Comparison of ENCODE assay signal across 8 mouse cellular contexts in genomic region chr14:61309593-61309992, GRCm38 (mm10). TPM values are rescaled to one million over a fixed set of nuclear protein-coding genes. Genes with fewer than 3 reads are reported as not detected.
DNase-seq lines count a peak whose midpoint lies in the region; ATAC-seq and TF ChIP-seq lines count a peak whose summit lies in the region.

Arl11 (plus strand) TSS chr14:61309753.

- H3K4me1 ChIP-seq in CH12.LX (ENCODE audit: control insufficient read depth in 1 of 2, insufficient read depth in 2 of 2) = peaks cover 0 to 27% of the 10 kb centered on the region in 2 experiments; a peak in 2 of 4 replicates
- no peaks in the 10 kb centered on the region for H3K4me1 ChIP-seq in forebrain, embryonic 11.5 days (replicated peaks; ENCODE audit: control insufficient read depth, insufficient read depth, low read length)
- peaks cover 10% of the 10 kb centered on the region; the same call in 1 of the 2 replicates for H3K4me1 ChIP-seq in kidney, embryonic 16.5 days (ENCODE audit: insufficient read depth, low read length)

- H3K9ac ChIP-seq in CH12.LX (ENCODE audit: insufficient read depth, low read depth) = no peak within 1 kb of the TSS
- H3K9ac ChIP-seq in forebrain, embryonic 11.5 days (ENCODE audit: low read length) = no peak within 1 kb of the TSS
- H3K9ac ChIP-seq in kidney, embryonic 16.5 days (replicated peaks; ENCODE audit: low read length) = no peak within 1 kb of the TSS

- ATAC-seq in megakaryocyte, adult 5-6 weeks (ENCODE audit: poor library complexity, severe bottlenecking) = peak; percentile 95
- ATAC-seq in forebrain, embryonic 11.5 days (replicated peaks; ENCODE audit: low FRiP score) = no peak
- ATAC-seq in kidney, embryonic 16.5 days (ENCODE audit: low FRiP score, low TSS enrichment) = no peak

- no peak within 1 kb of the TSS for H3K27ac ChIP-seq in CH12.LX (ENCODE audit: insufficient read depth, low read depth)
- H3K27ac ChIP-seq in forebrain, embryonic 11.5 days (ENCODE audit: low read depth, low read length) = no peak within 1 kb of the TSS
- H3K27ac ChIP-seq in kidney, embryonic 16.5 days (ENCODE audit: low read length) = no peak within 1 kb of the TSS

- no peaks in the 10 kb centered on the region for H3K27me3 ChIP-seq in CH12.LX (replicated peaks)
- H3K27me3 ChIP-seq in forebrain, embryonic 11.5 days (ENCODE audit: control insufficient read depth, insufficient read depth, low read length) = no peaks in the 10 kb centered on the region
- H3K27me3 ChIP-seq in kidney, embryonic 16.5 days (ENCODE audit: insufficient read depth, low read length) = no peaks in the 10 kb centered on the region

- no peak for TF ChIP-seq EP300 in CH12.LX (IDR thresholded peaks at IDR 0.05; ENCODE audit: low read length)

- TF ChIP-seq POLR2A in CH12.LX (IDR thresholded peaks at IDR 0.05; ENCODE audit: low read depth, low read length) = no peak

- dilution Hi-C loops in CH12.LX (cut with MboI; ENCODE audit: extremely low pct_ligation_motif_present, extremely low pct_unique_long_range_greater_than_20kb, low sequenced_read_pairs) = no loop called here

- peaks cover 0 to 9% of the 10 kb centered on the region in 2 experiments for H3K36me3 ChIP-seq in CH12.LX (replicated peaks in 1 of 2; ENCODE audit: control insufficient read depth in 1 of 2, insufficient read depth in 1 of 2, low read length in 1 of 2)
- no peaks in the 10 kb centered on the region for H3K36me3 ChIP-seq in forebrain, embryonic 11.5 days (ENCODE audit: control insufficient read depth, insufficient read depth, low read length)
- no peaks in the 10 kb centered on the region for H3K36me3 ChIP-seq in kidney, embryonic 16.5 days (ENCODE audit: insufficient read depth, low read length)

- TF ChIP-seq RAD21 in CH12.LX (IDR thresholded peaks at IDR 0.05; ENCODE audit: low read depth, low read length) = no peak

- H3K79me2 ChIP-seq in CH12.LX (replicated peaks; ENCODE audit: control insufficient read depth, extremely low read depth, insufficient read depth, poor library complexity, severe bottlenecking) = no peaks in the 10 kb centered on the region

- peak within 1 kb of the TSS; percentile 41; the same call in 1 of the 2 replicates for H3K4me2 ChIP-seq in CH12.LX (ENCODE audit: insufficient read depth, low read depth, poor library complexity, severe bottlenecking)
- no peak within 1 kb of the TSS for H3K4me2 ChIP-seq in forebrain, embryonic 11.5 days (ENCODE audit: low read depth, low read length, severe bottlenecking)
- no peak within 1 kb of the TSS for H3K4me2 ChIP-seq in kidney, embryonic 16.5 days (replicated peaks; ENCODE audit: low read depth, low read length)

- no peaks in the 10 kb centered on the region for H3K9me3 ChIP-seq in CH12.LX (replicated peaks; ENCODE audit: low read length)
- H3K9me3 ChIP-seq in forebrain, embryonic 11.5 days (ENCODE audit: control insufficient read depth, low read length) = no peaks in the 10 kb centered on the region
- H3K9me3 ChIP-seq in kidney, embryonic 16.5 days (ENCODE audit: low read length) = no peaks in the 10 kb centered on the region

- no peak for TF ChIP-seq CTCF in CH12.LX (conservative IDR thresholded peaks at IDR 0.05 in 1 of 2, IDR thresholded peaks at IDR 0.05 in 1 of 2; ENCODE audit: low read depth in 2 of 2, low read length in 2 of 2)

- peak within 1 kb of the TSS in 2 of 3 experiments; percentile 37 to 57 for H3K4me3 ChIP-seq in CH12.LX (replicated peaks in 1 of 3; ENCODE audit: low read depth in 2 of 3, low read length in 2 of 3, poor library complexity in 1 of 3)
- H3K4me3 ChIP-seq in forebrain, embryonic 11.5 days (ENCODE audit: low read depth, low read length) = no peak within 1 kb of the TSS
- no peak within 1 kb of the TSS for H3K4me3 ChIP-seq in kidney, embryonic 16.5 days (ENCODE audit: low read length)

- DNase-seq in 416B (ENCODE audit: low read depth) (peak; percentile 92), CH12.LX (ENCODE audit: extremely low read depth) (peak; percentile 58)
- DNase-seq in induced T-regulatory cell, adult 2 months (ENCODE audit: low read depth) = peak; percentile 38
- DNase-seq in forebrain, embryonic 11.5 days (ENCODE audit: low spot score) = no peak
- no peak for DNase-seq in retina, embryonic 14.5 days (ENCODE audit: low spot score)
- DNase-seq in Muller cell, postnatal 12 days (ENCODE audit: inconsistent ontology term) = no peak

- in situ Hi-C loops in CH12.LX (cut with MboI; ENCODE audit: low pct_ligation_motif_present, low pct_unique_long_range_greater_than_20kb, low sequenced_read_pairs) = no loop called here

- 73% methylated on average over 6 of the region's 6 CpGs for WGBS in forebrain, embryonic 11.5 days
- WGBS in kidney, embryonic 16.5 days = 54% methylated on average over 6 of the region's 6 CpGs

TF ChIP-seq in CH12.LX, 34 proteins besides CTCF, POLR2A, EP300 and RAD21:
- TF ChIP-seq ELF1 (IDR thresholded peaks at IDR 0.05; ENCODE audit: low read depth, low read length) (0 out of 2 replicates have a peak, but pooled peaks have one; percentile 29), MAFK (IDR thresholded peaks at IDR 0.05; ENCODE audit: insufficient replicate concordance, low read length) (no peak)

RNA-seq across cellular contexts. Expression of gene Arl11, which starts in this region (rescaled TPM):
- total RNA-seq in CH12.LX (2012; rRNA removed) (0.71 and 1.1 TPM in 2 replicates), CH12.LX (2014; rRNA removed) (10.9 and 11.7 TPM in 2 replicates)
- 11.4 and 12.2 TPM in 2 replicates for polyA plus RNA-seq in CH12.LX (2012; ENCODE audit: insufficient read length, low read depth)
- 55.5 and 62.1 TPM in 2 replicates for total RNA-seq in megakaryocyte, adult 5-6 weeks (2015)
- 24.3 and 30.7 TPM in 2 replicates for total RNA-seq in megakaryocyte, adult 5-6 weeks (2017)
- 0.29 TPM in 2 replicates for polyA plus RNA-seq in forebrain, embryonic 11.5 days (2014; fragmentation: Nextera tagmentation; extraction: Ambion mirVana)
- polyA plus RNA-seq in kidney, embryonic 16.5 days (2015; fragmentation: Nextera tagmentation; extraction: Ambion mirVana) = 0.80 and 1.2 TPM in 2 replicates

Comparison
In these comparisons a context has a peak if more than half of its experiments do, and no peak if none do; other contexts are left out.
1. DNase-seq: peak in 416B (single experiment), CH12.LX (single experiment) and induced T-regulatory cell, adult 2 months (single experiment); none in forebrain, embryonic 11.5 days (single experiment), retina, embryonic 14.5 days (single experiment) and Muller cell, postnatal 12 days (single experiment).
2. H3K4me3 ChIP-seq: peak in CH12.LX (2 of 3); none in forebrain, embryonic 11.5 days (single experiment) and kidney, embryonic 16.5 days (single experiment).